Mouse (Mus musculus) intestine, postnatal 0 days (tissue): ENCODE measurements at regions not wholly inside any gene's neighbourhood (a gene's known extent, or its start where the extent isn't known, plus 50 kb on each side); places are given as distances from the start of the nearest gene placed in this dataset.

Source experiments
- ATAC-seq: fragments of 200-750 bp; cut with Nextera tagmentation; 2 replicates; pipeline ENCODE4 v1.8.0; 2017; ENCODE audit warnings: mild to moderate bottlenecking, moderate TSS enrichment, moderate library complexity
- H3K27ac ChIP-seq: fragments of 300-500 bp; sonication (generic); 2 replicates; pipeline ENCODE4 v1.5.1; 2014; ENCODE audit warnings: mild to moderate bottlenecking, low read depth, low read length, moderate library complexity
- H3K27me3 ChIP-seq: fragments of 300-500 bp; sonication (generic); replicated peaks from 2 replicates; pipeline ENCODE4 v1.6.1; 2014; ENCODE audit warnings: low read length, mixed read lengths; ENCODE audit not compliant: control insufficient read depth, insufficient read depth
- H3K36me3 ChIP-seq: fragments of 300-500 bp; sonication (generic); 2 replicates; pipeline ENCODE4 v1.6.1; 2014; ENCODE audit warnings: mild to moderate bottlenecking, moderate library complexity; ENCODE audit not compliant: control insufficient read depth, insufficient read depth
- H3K4me1 ChIP-seq: fragments of 300-500 bp; sonication (generic); replicated peaks from 2 replicates; pipeline ENCODE4 v1.6.1; 2014; ENCODE audit warnings: antibody characterized with exemption, low read length, mixed read lengths; ENCODE audit not compliant: control insufficient read depth, insufficient read depth
- H3K4me2 ChIP-seq: fragments of 300-500 bp; sonication (generic); replicated peaks from 2 replicates; pipeline ENCODE4 v1.6.1; 2014; ENCODE audit warnings: low read depth, mild to moderate bottlenecking, moderate library complexity
- H3K4me3 ChIP-seq: fragments of 300-500 bp; sonication (generic); 2 replicates; pipeline ENCODE4 v1.5.1; 2014; ENCODE audit warnings: low read depth, low read length
- H3K9ac ChIP-seq: fragments of 300-500 bp; sonication (generic); 2 replicates; pipeline ENCODE4 v1.6.1; 2014; ENCODE audit warnings: mild to moderate bottlenecking, low read depth, low read length
- H3K9me3 ChIP-seq: fragments of 300-500 bp; sonication (generic); 2 replicates; pipeline ENCODE4 v1.6.1; 2016; ENCODE audit warnings: mixed run types; ENCODE audit not compliant: control insufficient read depth
- CTCF ChIP-seq: sonication (generic); IDR thresholded peaks from 2 replicates; pipeline ENCODE4 v1.5.1; 2016; ENCODE audit warnings: low read depth, mild to moderate bottlenecking, control low read depth, antibody characterized with exemption, moderate library complexity
- WGBS: fragments of 180-500 bp; shearing (Covaris S2); extraction: QIAGEN DNeasy Blood & Tissue Kit; methylation state at CpG from one replicate; pipeline ENCODE4 v1.1.7; 2014; 5-methylcytosine and 5-hydroxymethylcytosine counted together

GRCm38 (mm10) chr14:15809083-15809482 is 370.3 kb upstream of the Lrrc3b start:
- Histone ChIP-seq H3K27me3 (no peaks in the 10 kb centered on the region), H3K4me2 (no peak overlapping the region), H3K9ac (no peak overlapping the region), H3K4me3 (no peak overlapping the region), H3K27ac (no peak overlapping the region), H3K4me1 (no peaks in the 10 kb centered on the region), H3K36me3 (no peaks in the 10 kb centered on the region), H3K9me3 (no peaks in the 10 kb centered on the region)
- no peak for ATAC-seq
- 78% methylated on average over 2 of the region's 2 CpGs for WGBS
- TF ChIP-seq CTCF, result no peak

- H3K36me3 ChIP-seq, result no peaks in the 10 kb centered on the region
- H3K27ac ChIP-seq, result no peak overlapping the region
- no peak overlapping the region for H3K4me2 ChIP-seq
- WGBS, result 74% methylated on average over 1 of the region's 1 CpGs
- H3K4me1 ChIP-seq, result no peaks in the 10 kb centered on the region
- no peak overlapping the region for H3K4me3 ChIP-seq
- no peak for ATAC-seq
- H3K27me3 ChIP-seq, result no peaks in the 10 kb centered on the region
- no peak for TF ChIP-seq CTCF
- no peaks in the 10 kb centered on the region for H3K9me3 ChIP-seq
- no peak overlapping the region for H3K9ac ChIP-seq
Observed at GRCm38 (mm10) chr14:15841390-15842023, 402.7 kb upstream of the Lrrc3b start.

- H3K4me1 ChIP-seq, result no peaks in the 10 kb centered on the region
- H3K27me3 ChIP-seq, result no peaks in the 10 kb centered on the region
- H3K36me3 ChIP-seq, result no peaks in the 10 kb centered on the region
- H3K9me3 ChIP-seq, result no peaks in the 10 kb centered on the region
- no peak overlapping the region for H3K27ac ChIP-seq
- no peak for ATAC-seq
- H3K9ac ChIP-seq, result no peak overlapping the region
- H3K4me3 ChIP-seq, result no peak overlapping the region
- TF ChIP-seq CTCF, result no peak
- no peak overlapping the region for H3K4me2 ChIP-seq
- 53% methylated on average over 1 of the region's 1 CpGs for WGBS
Observed at GRCm38 (mm10) chr14:15842024-15842599, 403.3 kb upstream of the Lrrc3b start.

- H3K27ac ChIP-seq, result no peak overlapping the region
- no peaks in the 10 kb centered on the region for H3K27me3 ChIP-seq
- ATAC-seq, result no peak
- 76% methylated on average over 3 of the region's 3 CpGs for WGBS
- H3K36me3 ChIP-seq, result no peaks in the 10 kb centered on the region
- H3K4me3 ChIP-seq, result no peak overlapping the region
- H3K9me3 ChIP-seq, result no peaks in the 10 kb centered on the region
- no peak overlapping the region for H3K4me2 ChIP-seq
- TF ChIP-seq CTCF, result no peak
- H3K9ac ChIP-seq, result no peak overlapping the region
- H3K4me1 ChIP-seq, result no peaks in the 10 kb centered on the region
Observed at GRCm38 (mm10) chr14:15868520-15868919, 380.6 kb upstream of the Ngly1 start.

- H3K4me1 ChIP-seq, result no peaks in the 10 kb centered on the region
- no peak for TF ChIP-seq CTCF
- no peaks in the 10 kb centered on the region for H3K27me3 ChIP-seq
- 94% methylated on average over 2 of the region's 2 CpGs for WGBS
- ATAC-seq, result no peak
- no peak overlapping the region for H3K4me2 ChIP-seq
- H3K9me3 ChIP-seq, result no peaks in the 10 kb centered on the region
- H3K9ac ChIP-seq, result no peak overlapping the region
- no peak overlapping the region for H3K4me3 ChIP-seq
- H3K27ac ChIP-seq, result no peak overlapping the region
- no peaks in the 10 kb centered on the region for H3K36me3 ChIP-seq
Observed at GRCm38 (mm10) chr14:15872013-15872412, 377.1 kb upstream of the Ngly1 start.

- no peaks in the 10 kb centered on the region for H3K27me3 ChIP-seq
- no peak overlapping the region for H3K9ac ChIP-seq
- H3K36me3 ChIP-seq, result no peaks in the 10 kb centered on the region
- no peak overlapping the region for H3K4me2 ChIP-seq
- H3K9me3 ChIP-seq, result no peaks in the 10 kb centered on the region
- no peak for ATAC-seq
- no peak overlapping the region for H3K4me3 ChIP-seq
- no peak for TF ChIP-seq CTCF
- no peaks in the 10 kb centered on the region for H3K4me1 ChIP-seq
- H3K27ac ChIP-seq, result no peak overlapping the region
- WGBS, result 76% methylated on average over 3 of the region's 3 CpGs
Observed at GRCm38 (mm10) chr14:15880146-15880545, 368.9 kb upstream of the Ngly1 start.

GRCm38 (mm10) chr14:15881284-15881683 is 367.8 kb upstream of the Ngly1 start:
- Histone ChIP-seq H3K27me3 (no peaks in the 10 kb centered on the region), H3K9me3 (no peaks in the 10 kb centered on the region), H3K4me2 (no peak overlapping the region), H3K4me3 (no peak overlapping the region), H3K9ac (no peak overlapping the region), H3K4me1 (no peaks in the 10 kb centered on the region), H3K36me3 (no peaks in the 10 kb centered on the region), H3K27ac (no peak overlapping the region)
- ATAC-seq, result 0 out of 2 replicates have a peak, but pooled peaks have one; percentile 53
- 57% methylated on average over 1 of the region's 1 CpGs for WGBS
- TF ChIP-seq CTCF, result peak; percentile 92
